Mouse (Mus musculus): ENCODE measurements around the gene Ifrd1. TPM values are rescaled to one million over a fixed set of nuclear protein-coding genes. Genes with fewer than 3 reads are reported as not detected.
A peak's percentile ranks its signal among the peaks of the same experiment; 100 is the strongest.
"Not testable (repeated sequence)": the region's sequence is repeated elsewhere in the genome, so short reads cannot be mapped to it uniquely, and the experiment has no call there.

Gene Ifrd1
- polyA plus RNA-seq, 1 experiment = 25.9 TPM

GRCm38 (mm10) chr12:40176158-40176557 lies 72.1 kb downstream of the Ifrd1 start:
- DNase-seq = no peak
- Histone ChIP-seq H3K4me1 (ENCODE audit: control insufficient read depth, insufficient read depth, low read length) (no peaks in the 10 kb centered on the region), H3K4me3 (replicated peaks; ENCODE audit: extremely low read depth, low read depth, low read length) (no peak overlapping the region)
- 71% methylated on average over 2 of the region's 2 CpGs for WGBS
- TF ChIP-seq POLR2A (IDR thresholded peaks at IDR 0.05; ENCODE audit: borderline replicate concordance, extremely low read depth, low read depth, low read length) (no peak), CTCF (IDR thresholded peaks at IDR 0.05; ENCODE audit: insufficient read depth, low read length) (no peak)

- not testable (repeated sequence) for H3K4me3 ChIP-seq (replicated peaks; ENCODE audit: extremely low read depth, low read depth, low read length); H3K4me1 ChIP-seq (ENCODE audit: control insufficient read depth, insufficient read depth, low read length); DNase-seq
- 16% methylated on average over 1 of the region's 1 CpGs for WGBS
Observed at GRCm38 (mm10) chr12:40175171-40175570, 73.1 kb downstream of the Ifrd1 start.

DNA sequence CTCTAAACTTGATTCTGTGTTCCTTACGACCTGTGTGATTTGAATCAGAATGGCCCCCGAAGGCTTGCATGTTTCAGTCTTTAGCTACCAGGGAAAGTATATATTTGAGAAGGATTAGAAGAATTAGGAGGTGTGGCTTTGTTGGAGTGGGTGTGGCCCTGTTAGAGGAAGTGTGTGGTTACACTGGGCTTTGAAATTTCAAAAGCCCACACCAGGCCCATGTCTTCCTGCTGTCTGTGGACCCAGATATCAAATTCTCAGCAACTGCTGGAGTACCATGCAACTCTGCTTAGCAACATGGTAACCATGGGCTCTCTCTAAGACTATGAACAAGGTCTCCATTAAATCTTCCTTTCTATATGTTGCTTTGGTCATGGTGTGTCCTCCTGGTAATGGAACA lies 76.7 kb downstream of the Ifrd1 start:
- TF ChIP-seq CTCF (IDR thresholded peaks at IDR 0.05; ENCODE audit: insufficient read depth, low read length) = no peak
- TF ChIP-seq POLR2A (IDR thresholded peaks at IDR 0.05; ENCODE audit: borderline replicate concordance, extremely low read depth, low read depth, low read length) = no peak
- Histone ChIP-seq H3K4me1 (ENCODE audit: control insufficient read depth, insufficient read depth, low read length) (no peaks in the 10 kb centered on the region), H3K4me3 (replicated peaks; ENCODE audit: extremely low read depth, low read depth, low read length) (no peak overlapping the region)
- WGBS = 92% methylated on average over 2 of the region's 2 CpGs
- DNase-seq = no peak

- no peak for DNase-seq
- TF ChIP-seq CTCF (IDR thresholded peaks at IDR 0.05; ENCODE audit: insufficient read depth, low read length) = no peak
- TF ChIP-seq POLR2A (IDR thresholded peaks at IDR 0.05; ENCODE audit: borderline replicate concordance, extremely low read depth, low read depth, low read length) = no peak
- no peaks in the 10 kb centered on the region for H3K4me1 ChIP-seq (ENCODE audit: control insufficient read depth, insufficient read depth, low read length)
- 97% methylated on average over 1 of the region's 1 CpGs for WGBS
- H3K4me3 ChIP-seq (replicated peaks; ENCODE audit: extremely low read depth, low read depth, low read length) = no peak overlapping the region
Observed at GRCm38 (mm10) chr12:40169675-40170074, 78.6 kb downstream of the Ifrd1 start.

- TF ChIP-seq POLR2A (IDR thresholded peaks at IDR 0.05; ENCODE audit: borderline replicate concordance, extremely low read depth, low read depth, low read length) (no peak), CTCF (IDR thresholded peaks at IDR 0.05; ENCODE audit: insufficient read depth, low read length) (peak; percentile 22; the same call in 1 of the 2 replicates)
- 5% methylated on average over 2 of the region's 2 CpGs for WGBS
- H3K4me3 ChIP-seq (replicated peaks; ENCODE audit: extremely low read depth, low read depth, low read length) = no peak overlapping the region
- H3K4me1 ChIP-seq (ENCODE audit: control insufficient read depth, insufficient read depth, low read length) = no peaks in the 10 kb centered on the region
- no peak for DNase-seq
Observed at GRCm38 (mm10) chr12:40164621-40165020, 83.7 kb downstream of the Ifrd1 start.

DNA sequence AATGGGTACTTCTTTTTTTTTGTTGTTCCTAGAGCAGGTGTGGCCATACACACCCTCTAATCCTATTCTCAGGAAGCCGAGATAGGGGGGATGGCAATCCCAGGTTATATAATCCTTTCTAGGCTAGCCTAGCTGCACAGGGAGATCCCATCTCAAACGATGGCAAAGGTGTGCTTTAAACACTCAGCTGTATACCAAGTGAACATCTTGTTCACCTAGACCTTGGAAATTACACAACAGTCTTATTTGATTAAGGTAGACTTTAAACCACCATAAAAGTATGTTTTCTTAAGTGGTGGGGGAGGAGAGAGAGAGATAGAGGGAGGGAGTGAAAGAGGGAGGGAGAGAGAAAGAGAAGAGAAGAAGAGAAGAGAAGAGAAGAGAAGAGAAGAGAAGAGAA lies 87.5 kb downstream of the Ifrd1 start:
- TF ChIP-seq CTCF (IDR thresholded peaks at IDR 0.05; ENCODE audit: insufficient read depth, low read length) (no peak), POLR2A (IDR thresholded peaks at IDR 0.05; ENCODE audit: borderline replicate concordance, extremely low read depth, low read depth, low read length) (no peak)
- WGBS = 65% methylated on average over 2 of the region's 2 CpGs
- Histone ChIP-seq H3K4me1 (ENCODE audit: control insufficient read depth, insufficient read depth, low read length) (no peaks in the 10 kb centered on the region), H3K4me3 (replicated peaks; ENCODE audit: extremely low read depth, low read depth, low read length) (no peak overlapping the region)
- no peak for DNase-seq

DNA sequence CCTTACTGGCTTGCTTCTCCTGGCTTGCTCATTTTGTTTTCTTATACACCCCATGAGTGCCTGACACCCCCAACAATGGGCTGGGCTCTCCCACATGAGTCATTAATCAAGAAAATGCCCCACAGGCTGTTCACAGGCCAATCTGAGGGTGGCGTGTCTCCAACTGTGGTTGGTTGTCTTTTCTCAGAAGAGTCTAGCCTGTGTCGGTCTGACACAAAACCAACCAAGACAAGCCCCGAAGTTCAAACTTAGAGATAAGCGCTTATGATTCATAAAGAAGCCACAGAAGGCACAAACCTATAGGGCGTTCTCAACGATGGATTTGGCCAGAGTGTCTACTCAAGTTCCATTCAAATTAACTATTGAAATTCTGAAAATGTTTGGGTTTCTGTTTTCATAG lies 94.1 kb downstream of the Ifrd1 start:
- TF ChIP-seq POLR2A (IDR thresholded peaks at IDR 0.05; ENCODE audit: borderline replicate concordance, extremely low read depth, low read depth, low read length) (no peak), CTCF (IDR thresholded peaks at IDR 0.05; ENCODE audit: insufficient read depth, low read length) (no peak)
- H3K4me3 ChIP-seq (replicated peaks; ENCODE audit: extremely low read depth, low read depth, low read length) = no peak overlapping the region
- 89% methylated on average over 6 of the region's 6 CpGs for WGBS
- H3K4me1 ChIP-seq (ENCODE audit: control insufficient read depth, insufficient read depth, low read length) = no peaks in the 10 kb centered on the region
- no peak for DNase-seq

DNA sequence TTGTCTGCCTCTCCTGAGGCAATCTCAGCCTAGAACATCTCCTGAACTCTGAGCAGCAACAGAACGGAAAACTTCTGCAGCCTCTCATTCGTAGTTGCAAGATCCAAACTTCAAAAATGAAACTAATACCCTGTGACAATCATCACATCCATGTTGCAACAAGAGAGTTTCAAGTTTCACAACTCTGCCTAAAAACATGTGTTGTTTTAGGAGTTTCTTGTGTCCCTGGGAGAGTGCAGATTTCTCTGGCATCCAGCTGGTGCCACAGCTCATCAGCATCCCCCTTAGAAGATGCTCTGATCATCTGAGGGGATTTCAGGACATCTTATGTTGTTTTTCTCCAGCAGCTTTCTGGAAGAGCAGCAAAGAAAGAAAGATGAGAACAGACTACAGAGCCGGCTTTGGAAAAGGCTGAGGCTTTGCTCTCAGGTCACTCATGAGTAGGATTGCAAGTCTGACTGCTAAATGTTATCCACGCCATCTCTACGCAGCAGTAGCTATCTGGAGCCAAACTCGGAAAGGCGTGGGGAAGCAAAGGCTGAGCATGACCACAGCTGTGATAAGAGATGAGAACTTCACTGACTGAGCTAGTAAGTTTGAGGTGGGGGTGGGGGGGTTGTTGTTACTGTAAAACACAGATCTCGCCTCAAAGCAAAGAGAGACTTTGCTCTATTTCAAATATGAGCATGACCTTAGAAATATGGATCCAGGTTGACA lies 95.8 kb downstream of the Ifrd1 start:
- DNase-seq = no peak
- 69% methylated on average over 8 of the region's 8 CpGs for WGBS
- TF ChIP-seq POLR2A (IDR thresholded peaks at IDR 0.05; ENCODE audit: borderline replicate concordance, extremely low read depth, low read depth, low read length) = no peak
- no peak overlapping the region for H3K4me3 ChIP-seq (replicated peaks; ENCODE audit: extremely low read depth, low read depth, low read length)
- no peaks in the 10 kb centered on the region for H3K4me1 ChIP-seq (ENCODE audit: control insufficient read depth, insufficient read depth, low read length)

Other genes starting within 250 kb of the Ifrd1 start
- 7.6 and 7.7 TPM in 2 replicates for gene Arl4a, start 210.5 kb downstream of the Ifrd1 start, polyA plus RNA-seq (2012; rRNA removed)
- gene Scin, start 114.3 kb downstream of the Ifrd1 start, polyA plus RNA-seq (2012; rRNA removed) = 0.62 and 0.94 TPM in 2 replicates
- 0.18 and 0.53 TPM in 2 replicates for gene Lsmem1, start 49.0 kb downstream of the Ifrd1 start, polyA plus RNA-seq (2012; rRNA removed)
- 3.5 and 6.1 TPM in 2 replicates for gene Zfp277, start 197.4 kb upstream of the Ifrd1 start, polyA plus RNA-seq (2012; rRNA removed)
- 19.7 and 21.9 TPM in 2 replicates for gene Dock4, start 197.4 kb upstream of the Ifrd1 start, polyA plus RNA-seq (2012; rRNA removed)